Mouse (Mus musculus) layer of hippocampus, adult 2 months (tissue): Measurements from ENCODE around the gene Jak1. TPM values are rescaled to one million over a fixed set of nuclear protein-coding genes. Genes with fewer than 3 reads are reported as not detected.

ENCODE experiments used
- DNase-seq, 2 experiments: peaks; one replicate each; pipeline ENCODE4 v3.0.0; 2022; ENCODE audit warnings: low spot score in 2 of 2
- H3K27ac ChIP-seq: fragments of 200-600 bp; 2 replicates; pipeline ENCODE4 v1.8.1; 2022
- H3K4me3 ChIP-seq: fragments of 200-600 bp; 2 replicates; pipeline ENCODE4 v1.8.1; 2022; ENCODE audit warnings: mild to moderate bottlenecking
- CTCF ChIP-seq: fragments of 200-600 bp; conservative IDR thresholded peaks from 2 replicates; pipeline ENCODE4 v1.8.1; 2022; ENCODE audit warnings: antibody characterized with exemption, mild to moderate bottlenecking, moderate library complexity
- total RNA-seq, 2 experiments: library from RNA; stranded (reverse); gene quantifications; 2 replicates each; pipeline ENCODE4 v1.2.3; 2021

The Jak1 gene
- total RNA-seq, 2 experiments from 2014 or later = 124 to 128 TPM

- Histone ChIP-seq H3K4me3 (no peak overlapping the region), H3K27ac (peak overlapping the region; percentile 28)
- DNase-seq = peak; percentile 14 to 46
- TF ChIP-seq CTCF = no peak
Observed at GRCm38 (mm10) chr4:101244257-101245011, 20.6 kb downstream of the Jak1 start.

DNA sequence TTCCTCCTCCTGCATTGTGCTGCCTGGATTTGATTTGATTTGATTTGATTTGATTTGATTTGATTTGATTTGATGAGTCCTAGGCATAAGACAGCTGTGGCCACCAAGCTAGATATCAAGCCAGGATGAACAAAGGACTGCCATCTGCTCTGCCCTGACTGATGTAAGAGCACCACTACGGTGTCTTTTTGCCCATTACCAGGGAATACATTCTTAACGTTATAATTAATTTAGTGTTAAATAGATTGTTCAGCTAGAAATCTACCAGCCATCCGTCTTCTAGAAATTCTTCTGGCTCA is 24.3 kb downstream of the Jak1 start:
- no peak overlapping the region for H3K4me3 ChIP-seq
- DNase-seq = no peak
- H3K27ac ChIP-seq = no peak overlapping the region
- TF ChIP-seq CTCF = no peak

DNA sequence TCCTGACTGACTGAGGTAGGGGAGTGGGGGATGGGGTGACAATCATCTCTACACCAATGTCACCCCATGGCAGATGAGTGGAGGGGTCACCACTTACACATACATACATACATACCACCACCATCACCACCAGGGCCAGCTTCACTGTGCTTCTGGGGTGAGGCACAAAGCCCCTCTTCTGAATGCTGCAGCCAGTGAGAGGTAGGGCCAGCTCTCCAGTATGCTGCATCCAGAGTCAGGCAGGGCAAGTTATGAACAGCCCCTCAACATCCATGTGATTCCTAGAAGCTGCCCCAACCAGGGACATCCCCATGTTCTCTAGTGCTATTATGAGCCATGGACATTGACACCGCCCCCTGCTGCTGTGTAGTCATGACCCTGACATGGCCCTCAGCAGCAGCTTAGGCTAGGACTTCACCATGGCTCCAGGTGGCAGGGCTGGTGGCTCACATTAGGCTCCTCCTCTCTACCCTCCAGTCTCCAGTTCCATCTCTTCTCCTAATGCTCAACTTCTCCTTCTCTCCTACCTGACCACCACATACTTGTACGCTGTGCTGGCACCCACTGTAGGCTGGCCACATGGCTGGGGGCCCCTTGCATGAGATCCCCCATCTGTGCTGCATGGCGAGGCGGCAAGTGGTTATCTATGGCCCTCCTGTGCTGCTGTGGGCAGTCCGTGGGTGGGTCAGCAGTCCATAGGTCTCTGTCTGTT is 24.8 kb downstream of the Jak1 start:
- DNase-seq = no peak
- H3K27ac ChIP-seq = 0 out of 2 replicates have a peak overlapping the region, but pooled peaks have one; percentile 46
- H3K4me3 ChIP-seq = no peak overlapping the region
- TF ChIP-seq CTCF = no peak

- Histone ChIP-seq H3K27ac (no peak overlapping the region), H3K4me3 (no peak overlapping the region)
- TF ChIP-seq CTCF = no peak
- no peak for DNase-seq
Observed at GRCm38 (mm10) chr4:101239313-101240162, 25.5 kb downstream of the Jak1 start.

- DNase-seq = no peak
- H3K27ac ChIP-seq = no peak overlapping the region
- no peak for TF ChIP-seq CTCF
- H3K4me3 ChIP-seq = no peak overlapping the region
Observed at GRCm38 (mm10) chr4:101238589-101238988, 26.5 kb downstream of the Jak1 start.

DNA sequence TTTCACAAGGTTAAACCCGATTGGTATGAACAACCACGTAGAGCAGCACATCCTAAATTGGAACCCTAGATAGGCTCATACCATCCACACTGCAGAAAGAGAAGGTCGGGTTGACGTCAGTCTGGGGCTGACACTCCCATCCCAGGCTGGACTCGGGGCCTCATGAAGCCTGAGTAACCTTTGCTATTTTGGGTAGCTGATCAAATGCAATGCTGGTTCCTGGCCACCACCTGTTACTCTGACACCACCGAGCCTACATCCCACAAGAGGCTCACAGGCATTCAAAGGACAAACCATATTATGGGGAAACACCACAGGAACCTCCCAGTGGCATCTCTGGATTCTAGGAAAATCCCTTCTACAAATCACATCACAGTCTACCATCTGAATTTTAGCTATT is 28.3 kb downstream of the Jak1 start:
- no peak for DNase-seq
- Histone ChIP-seq H3K27ac (no peak overlapping the region), H3K4me3 (no peak overlapping the region)
- TF ChIP-seq CTCF = no peak

- H3K27ac ChIP-seq = no peak overlapping the region
- no peak overlapping the region for H3K4me3 ChIP-seq
- DNase-seq = no peak
- TF ChIP-seq CTCF = no peak
Observed at GRCm38 (mm10) chr4:101235964-101236363, 29.1 kb downstream of the Jak1 start.

- Histone ChIP-seq H3K27ac (peak overlapping the region; percentile 1; the same call in 1 of the 2 replicates), H3K4me3 (no peak overlapping the region)
- no peak for TF ChIP-seq CTCF
- no peak for DNase-seq
Observed at GRCm38 (mm10) chr4:101234753-101235152, 30.3 kb downstream of the Jak1 start.

- H3K27ac ChIP-seq = peak overlapping the region; percentile 1; the same call in 1 of the 2 replicates
- no peak overlapping the region for H3K4me3 ChIP-seq
- no peak for TF ChIP-seq CTCF
- DNase-seq = peak; percentile 17 to 37
Observed at GRCm38 (mm10) chr4:101234332-101234731, 30.8 kb downstream of the Jak1 start.

DNA sequence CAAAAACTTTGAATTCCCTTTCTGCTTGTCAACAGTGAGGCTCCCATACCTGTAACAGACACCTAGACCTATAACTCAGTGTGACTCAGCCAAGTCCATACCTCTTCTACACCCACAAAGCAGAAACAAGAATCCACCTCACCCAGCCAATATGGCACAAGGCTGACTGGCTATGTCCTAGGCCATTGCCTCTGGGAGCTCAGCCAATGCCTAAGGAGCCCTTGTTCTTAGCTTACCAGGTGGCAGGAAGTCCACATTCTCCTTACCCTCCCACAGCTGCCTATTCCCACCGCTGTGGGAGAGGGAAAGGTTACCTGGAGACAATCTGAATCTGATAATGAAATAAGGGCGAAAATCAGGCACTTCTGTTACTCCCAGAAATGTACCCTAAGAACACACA is 34.5 kb downstream of the Jak1 start:
- H3K4me3 ChIP-seq = no peak overlapping the region
- H3K27ac ChIP-seq = no peak overlapping the region
- no peak for DNase-seq
- no peak for TF ChIP-seq CTCF

- TF ChIP-seq CTCF = no peak
- H3K4me3 ChIP-seq = no peak overlapping the region
- no peak for DNase-seq
- H3K27ac ChIP-seq = no peak overlapping the region
Observed at GRCm38 (mm10) chr4:101227398-101227797, 37.7 kb downstream of the Jak1 start.

DNA sequence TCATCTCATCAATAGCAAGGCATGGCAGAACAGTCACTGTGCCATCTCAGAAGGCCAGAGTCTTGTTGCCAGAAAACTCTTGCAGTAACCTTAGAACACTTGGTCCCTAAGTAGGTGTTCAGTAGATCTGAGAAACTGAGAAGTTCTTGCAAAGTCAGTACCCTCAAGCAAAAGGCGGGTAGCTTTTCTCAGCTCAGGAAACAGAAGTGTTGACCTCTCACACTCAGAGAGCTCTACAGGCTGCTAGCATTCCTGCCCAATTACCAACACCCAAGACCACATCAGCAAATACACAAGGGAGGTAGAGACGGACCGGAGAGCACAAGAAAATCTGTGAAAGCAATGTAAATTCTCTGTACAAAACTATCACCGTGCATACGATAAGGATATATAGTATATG is 39.1 kb downstream of the Jak1 start:
- H3K4me3 ChIP-seq = no peak overlapping the region
- no peak for TF ChIP-seq CTCF
- H3K27ac ChIP-seq = no peak overlapping the region
- no peak for DNase-seq

DNA sequence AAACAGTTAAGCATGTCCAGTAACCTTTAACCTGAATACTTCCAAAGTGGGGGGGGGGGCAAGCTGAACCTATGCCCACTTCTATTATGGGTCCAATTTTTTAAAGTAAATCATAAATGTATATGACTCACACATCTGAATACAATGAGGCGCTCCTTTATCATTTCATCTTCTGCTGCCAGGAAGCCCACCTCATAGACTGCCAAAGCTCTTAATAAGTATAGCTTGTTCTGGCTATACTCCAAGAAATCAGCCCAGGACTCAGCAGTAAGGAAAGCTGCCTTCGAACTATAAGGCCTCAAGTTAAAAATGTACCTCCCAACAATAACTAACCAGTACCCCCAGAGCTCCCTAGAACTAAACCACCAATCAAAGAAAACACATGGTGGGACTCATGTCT is 44.1 kb downstream of the Jak1 start:
- TF ChIP-seq CTCF = no peak
- H3K4me3 ChIP-seq = no peak overlapping the region
- no peak overlapping the region for H3K27ac ChIP-seq
- DNase-seq = no peak
